Mouse (Mus musculus): ENCODE data around the gene Pfkfb3. TPM values are rescaled to one million over a fixed set of nuclear protein-coding genes. Genes with fewer than 3 reads are reported as not detected.

Gene Pfkfb3
- polyA plus RNA-seq (2015; fragmentation: Nextera tagmentation; extraction: Ambion mirVana) = 29.8 TPM in 2 replicates

DNA sequence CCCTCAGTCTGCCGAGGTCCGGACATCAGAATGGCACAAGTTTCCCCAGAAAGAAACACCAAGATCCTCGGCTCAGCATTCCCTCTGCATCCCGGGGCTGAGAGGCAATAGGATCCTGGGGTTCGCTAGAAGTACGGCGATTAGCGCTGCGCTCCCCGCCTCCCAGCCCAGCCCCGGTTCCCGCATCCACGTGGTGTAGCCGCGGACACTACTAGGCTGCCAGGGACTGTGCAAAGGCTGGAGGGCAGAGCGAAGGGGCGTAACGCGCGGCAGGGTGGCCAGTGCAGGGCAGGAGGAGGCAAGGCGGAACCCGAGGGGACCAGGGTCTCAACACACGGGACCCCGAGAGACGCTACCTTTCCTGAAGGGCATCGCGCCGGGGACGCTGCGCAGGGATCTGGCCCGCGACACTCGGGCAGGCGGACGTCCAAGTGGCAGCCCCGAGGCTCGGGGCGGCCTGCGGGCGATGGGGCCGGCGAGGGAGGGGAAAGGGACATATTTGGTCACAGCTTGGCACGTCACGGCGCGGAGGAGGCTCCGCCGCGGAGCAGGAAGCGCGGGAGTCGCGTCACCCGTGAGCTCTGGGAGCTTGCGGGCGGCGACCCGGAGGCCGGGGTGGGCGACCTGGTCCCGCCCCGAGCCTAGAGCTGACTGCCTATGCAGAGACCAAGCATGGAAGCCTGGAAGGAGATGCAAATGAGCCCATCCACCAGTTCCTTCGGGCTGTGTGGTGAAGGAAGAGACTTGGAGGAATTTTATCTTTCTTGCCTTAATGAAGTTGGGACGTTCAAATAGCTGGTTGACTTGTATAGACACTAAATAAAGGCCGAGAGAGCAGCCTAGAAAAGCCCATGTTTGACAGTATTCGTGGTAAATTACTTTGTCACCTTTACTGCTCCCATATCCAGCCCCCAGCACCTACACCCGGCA lies at the start of gene Pfkfb3:
Gene Pfkfb3, minus strand, starts transcription at position 607 of the 930 bp plus-strand sequence.

Other genes with a start within 250 kb of the Pfkfb3 start
- gene Rbm17, start 50.1 kb upstream of the Pfkfb3 start, polyA plus RNA-seq (2015; fragmentation: Nextera tagmentation; extraction: Ambion mirVana) = 110 and 116 TPM in 2 replicates
- not detected in 2 replicates for gene Gm17490, start 72.2 kb upstream of the Pfkfb3 start, polyA plus RNA-seq (2015; fragmentation: Nextera tagmentation; extraction: Ambion mirVana)
- 0.05 TPM in 1 of 2 replicates, not detected in the other for gene Il2ra, start 88.7 kb upstream of the Pfkfb3 start, polyA plus RNA-seq (2015; fragmentation: Nextera tagmentation; extraction: Ambion mirVana)
- 3.5 and 3.6 TPM in 2 replicates for gene Il15ra, start 151.2 kb upstream of the Pfkfb3 start, polyA plus RNA-seq (2015; fragmentation: Nextera tagmentation; extraction: Ambion mirVana)
- gene Fbh1, start 223.5 kb upstream of the Pfkfb3 start, polyA plus RNA-seq (2015; fragmentation: Nextera tagmentation; extraction: Ambion mirVana) = 86.7 and 89.2 TPM in 2 replicates
- gene Ankrd16, start 223.8 kb upstream of the Pfkfb3 start, polyA plus RNA-seq (2015; fragmentation: Nextera tagmentation; extraction: Ambion mirVana) = 29.7 and 33.4 TPM in 2 replicates

Measured in neural tube, postnatal 0 days (tissue).